Mouse (Mus musculus) A20 (cell line): ENCODE data around the gene 2010300C02Rik.
A peak's percentile ranks its signal among the peaks of the same experiment; 100 is the strongest.

ENCODE experiments used
- DNase-seq: peaks from one replicate; pipeline ENCODE4 v3.0.0-alpha.2; 2011; ENCODE audit warnings: low read depth, low spot score

Gene 2010300C02Rik

GRCm38 (mm10) chr1:37667386-37667785 lies 52.5 kb downstream of the 2010300C02Rik start:
- no peak for DNase-seq

- no peak for DNase-seq
Observed at GRCm38 (mm10) chr1:37666587-37666986, 53.3 kb downstream of the 2010300C02Rik start.

GRCm38 (mm10) chr1:37665539-37666323 lies 54.2 kb downstream of the 2010300C02Rik start:
- DNase-seq, result no peak

- no peak for DNase-seq
Observed at GRCm38 (mm10) chr1:37664496-37664895, 55.4 kb downstream of the 2010300C02Rik start.

GRCm38 (mm10) chr1:37663606-37664005 lies 56.3 kb downstream of the 2010300C02Rik start:
- no peak for DNase-seq

- DNase-seq, result no peak
Observed at GRCm38 (mm10) chr1:37656017-37656416, 63.9 kb downstream of the 2010300C02Rik start.

- DNase-seq, result no peak
Observed at GRCm38 (mm10) chr1:37653992-37654391, 65.9 kb downstream of the 2010300C02Rik start.

- DNase-seq, result no peak
Observed at GRCm38 (mm10) chr1:37647066-37647465, 72.8 kb downstream of the 2010300C02Rik start.

GRCm38 (mm10) chr1:37644501-37644900 lies 75.4 kb downstream of the 2010300C02Rik start:
- DNase-seq, result no peak

GRCm38 (mm10) chr1:37643794-37644365 lies 76.0 kb downstream of the 2010300C02Rik start:
- DNase-seq, result no peak

- no peak for DNase-seq
Observed at GRCm38 (mm10) chr1:37641361-37641760, 78.5 kb downstream of the 2010300C02Rik start.

GRCm38 (mm10) chr1:37639101-37639500 lies 80.8 kb downstream of the 2010300C02Rik start:
- DNase-seq, result peak; percentile 65

- no peak for DNase-seq
Observed at GRCm38 (mm10) chr1:37638560-37638959, 81.3 kb downstream of the 2010300C02Rik start.

- no peak for DNase-seq
Observed at GRCm38 (mm10) chr1:37637571-37637970, 82.3 kb downstream of the 2010300C02Rik start.

GRCm38 (mm10) chr1:37636824-37637223 lies 83.1 kb downstream of the 2010300C02Rik start:
- DNase-seq, result no peak

GRCm38 (mm10) chr1:37636169-37636568 lies 83.7 kb downstream of the 2010300C02Rik start:
- DNase-seq, result peak; percentile 37

- DNase-seq, result peak; percentile 46
Observed at GRCm38 (mm10) chr1:37635716-37636115, 84.2 kb downstream of the 2010300C02Rik start.

GRCm38 (mm10) chr1:37634658-37635057 lies 85.2 kb downstream of the 2010300C02Rik start:
- peak; percentile 52 for DNase-seq

- no peak for DNase-seq
Observed at GRCm38 (mm10) chr1:37633516-37633915, 86.4 kb downstream of the 2010300C02Rik start.

- no peak for DNase-seq
Observed at GRCm38 (mm10) chr1:37632425-37632824, 87.5 kb downstream of the 2010300C02Rik start.

- DNase-seq, result no peak
Observed at GRCm38 (mm10) chr1:37631456-37631855, 88.4 kb downstream of the 2010300C02Rik start.

- DNase-seq, result no peak
Observed at GRCm38 (mm10) chr1:37630412-37631210, 89.3 kb downstream of the 2010300C02Rik start.
